Mouse (Mus musculus): ENCODE measurements at regions not wholly inside any gene's neighbourhood (a gene's known extent, or its start where the extent isn't known, plus 50 kb on each side); places are given as distances from the start of the nearest gene placed in this dataset.
A peak's percentile ranks its signal among the peaks of the same experiment; 100 is the strongest.
"Not testable (repeated sequence)": the region's sequence is repeated elsewhere in the genome, so short reads cannot be mapped to it uniquely, and the experiment has no call there.

DNA sequence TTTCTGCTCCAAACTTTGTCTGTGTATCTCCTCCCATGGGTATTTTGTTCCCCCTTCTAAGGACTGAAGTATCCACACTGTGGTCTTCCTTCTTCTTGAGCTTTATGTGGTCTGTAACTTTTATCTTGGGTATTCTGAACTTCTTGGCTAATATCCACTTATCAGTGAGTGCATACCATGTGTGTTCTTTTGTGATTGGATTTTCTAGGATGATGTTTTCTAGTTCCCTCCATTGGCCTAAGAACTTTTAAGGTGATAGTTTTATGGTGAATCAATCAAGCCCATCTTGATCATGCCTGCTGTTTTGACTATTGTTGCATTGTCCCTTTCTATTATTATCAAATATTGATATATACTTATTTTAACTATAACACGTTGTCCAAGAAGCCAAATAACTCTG is 779.4 kb upstream of the Tpm3-rs7 start:
- DNase-seq (ENCODE audit: extremely low read depth, low read depth), result not testable (repeated sequence)

DNA sequence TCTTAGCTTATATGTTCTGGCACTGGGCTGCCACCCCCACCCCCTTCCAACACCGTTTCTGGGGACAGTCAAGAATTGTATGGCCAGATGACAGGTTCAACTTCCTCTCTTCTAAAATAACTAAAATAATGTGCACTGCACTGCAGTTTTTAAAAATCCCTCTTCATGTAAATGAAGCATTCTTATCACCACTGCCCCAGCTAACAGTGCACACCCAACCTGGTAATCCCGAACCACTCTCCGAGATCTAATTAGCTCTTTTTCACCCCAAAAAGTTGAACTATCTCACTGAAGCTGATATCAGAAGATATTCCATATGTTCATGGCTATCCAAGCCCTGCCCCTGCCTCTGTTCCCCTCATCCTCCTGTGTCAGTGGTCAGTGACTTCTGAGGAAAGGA is 778.5 kb upstream of the Tpm3-rs7 start:
- DNase-seq (ENCODE audit: extremely low read depth, low read depth), result no peak

DNA sequence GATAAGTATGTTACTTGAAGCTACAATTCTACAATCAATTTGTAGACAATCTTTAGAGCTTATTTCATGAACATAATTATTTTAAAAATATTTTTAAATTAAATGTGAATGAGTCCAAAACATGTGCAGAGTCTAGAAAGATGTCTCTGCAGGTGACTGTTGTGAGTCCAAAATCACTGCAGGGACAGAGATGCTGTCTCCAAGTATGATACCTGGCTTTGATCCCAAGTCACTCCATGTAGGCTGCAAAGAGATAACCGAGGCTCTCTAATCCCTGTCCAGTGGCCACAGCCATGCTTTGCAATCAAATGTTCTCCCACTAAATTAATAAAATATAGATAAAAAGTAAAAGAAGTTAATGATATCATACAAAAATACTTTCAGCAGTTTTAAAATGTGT is 772.1 kb upstream of the Tpm3-rs7 start:
- no peak for DNase-seq (ENCODE audit: extremely low read depth, low read depth)

DNA sequence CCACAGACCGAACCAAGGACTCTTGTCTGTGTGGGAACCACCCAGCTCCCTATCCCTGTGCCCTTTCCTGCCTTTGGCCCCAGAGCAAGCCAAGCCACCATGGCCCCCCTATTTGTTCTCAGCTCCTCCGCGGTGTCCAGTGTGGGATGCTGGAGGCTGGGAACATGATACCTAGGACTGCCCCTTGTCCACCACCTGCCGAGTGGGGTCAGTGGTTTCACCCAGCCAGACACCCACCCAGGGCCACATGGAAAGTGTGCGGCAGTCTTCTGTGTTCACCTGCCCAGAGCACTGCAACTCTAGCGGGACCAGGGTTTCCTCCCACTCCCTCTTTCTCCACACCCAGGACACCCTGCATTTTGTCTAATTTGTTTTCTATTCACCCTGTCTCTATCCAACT is 765.6 kb upstream of the Tpm3-rs7 start:
- no peak for DNase-seq (ENCODE audit: extremely low read depth, low read depth)

DNA sequence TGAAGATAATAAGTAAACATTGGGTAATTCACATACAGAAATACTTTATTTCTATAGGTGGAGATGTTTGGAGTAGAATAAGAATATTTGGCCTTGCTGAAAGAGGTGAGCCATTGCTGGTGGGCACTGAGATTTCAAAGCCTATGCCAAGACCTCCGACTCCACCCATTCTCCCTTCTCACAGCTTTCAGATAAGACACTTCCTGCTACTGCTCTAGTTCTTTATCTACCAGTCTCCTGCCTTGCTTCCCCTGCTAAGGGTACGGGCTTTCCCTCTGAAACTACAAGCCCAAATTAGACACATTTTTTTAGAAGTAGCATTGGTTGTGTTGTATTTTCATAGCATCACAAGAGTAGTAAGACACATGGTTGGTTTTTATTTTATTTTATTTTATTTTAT is 752.2 kb upstream of the Tpm3-rs7 start:
- peak; percentile 5 for DNase-seq (ENCODE audit: extremely low read depth, low read depth)

DNA sequence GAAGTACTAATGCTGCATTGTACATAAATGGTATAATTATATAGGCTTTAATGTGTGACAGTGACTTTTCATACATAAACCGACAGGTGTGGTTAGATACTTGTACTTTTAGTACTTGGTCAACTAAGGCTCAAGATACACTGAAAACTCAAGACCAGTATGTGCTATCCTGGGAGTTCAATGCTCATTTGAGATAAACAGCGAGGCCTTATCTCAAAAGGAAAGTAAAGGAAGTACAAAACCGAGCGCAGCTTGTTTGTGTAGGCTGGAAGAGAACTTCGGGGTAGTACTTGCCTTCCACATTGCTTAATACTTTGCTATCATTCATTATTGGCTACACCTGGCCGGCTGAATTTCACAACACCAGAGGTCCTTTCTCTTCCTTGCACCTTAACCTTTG is 719.7 kb upstream of the Tpm3-rs7 start:
- DNase-seq (ENCODE audit: extremely low read depth, low read depth), result peak; percentile 32

DNA sequence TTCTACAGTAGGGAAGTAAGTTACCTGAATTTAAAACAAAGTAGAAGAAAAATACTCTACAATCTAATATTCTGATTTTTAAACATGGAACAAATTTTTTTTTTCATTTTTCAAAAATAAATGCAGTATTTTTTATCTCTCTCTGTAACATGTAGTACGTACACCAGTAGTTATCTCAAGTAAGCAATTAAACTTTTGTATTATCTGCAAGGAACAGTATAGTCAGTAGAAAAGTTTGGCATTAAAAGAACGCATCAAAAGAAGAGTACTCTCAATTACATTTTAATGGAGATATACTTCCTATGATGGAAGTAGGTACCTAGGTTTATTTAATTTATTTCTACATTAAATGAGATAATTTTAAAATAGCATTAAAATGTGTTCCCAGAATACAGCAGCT is 693.7 kb upstream of the Tpm3-rs7 start:
- no peak for DNase-seq (ENCODE audit: extremely low read depth, low read depth)

DNA sequence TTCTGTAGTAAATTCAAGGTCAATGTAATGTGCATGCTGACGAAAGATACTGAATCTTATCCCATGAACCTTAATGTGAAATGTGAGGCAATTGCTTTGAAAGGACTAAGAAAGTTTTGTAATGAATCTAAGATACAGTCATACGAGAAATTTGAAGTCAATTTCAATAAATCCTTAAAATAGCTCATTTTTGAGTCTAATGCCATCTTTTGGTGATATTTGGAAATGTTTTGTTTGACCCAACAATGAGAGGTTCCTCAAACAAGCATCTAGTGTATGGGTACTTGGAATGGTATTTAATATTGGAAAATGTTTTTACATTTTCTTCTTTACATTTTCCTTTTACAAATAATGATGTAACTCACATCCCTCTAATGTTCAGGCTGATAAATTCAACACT is 656.8 kb upstream of the Tpm3-rs7 start:
- DNase-seq (ENCODE audit: extremely low read depth, low read depth), result no peak

DNA sequence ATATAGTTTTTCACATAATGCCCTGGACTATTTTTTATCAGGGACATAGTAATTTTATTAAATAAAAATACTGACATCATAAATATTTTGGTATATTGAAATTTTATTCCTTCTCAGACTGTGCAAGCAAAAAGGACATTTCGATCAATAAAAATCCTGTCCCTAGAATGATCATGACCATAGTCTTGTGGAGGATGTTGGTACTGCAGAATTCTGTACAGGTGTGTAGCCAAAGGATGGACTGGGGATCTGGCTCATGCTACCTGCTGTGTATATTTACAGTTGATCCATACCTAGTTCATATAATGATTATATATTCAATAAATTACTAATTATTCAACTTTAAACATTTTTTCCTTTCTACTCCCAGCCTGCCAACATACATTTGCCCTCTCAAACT is 654.6 kb upstream of the Tpm3-rs7 start:
- no peak for DNase-seq (ENCODE audit: extremely low read depth, low read depth)

DNA sequence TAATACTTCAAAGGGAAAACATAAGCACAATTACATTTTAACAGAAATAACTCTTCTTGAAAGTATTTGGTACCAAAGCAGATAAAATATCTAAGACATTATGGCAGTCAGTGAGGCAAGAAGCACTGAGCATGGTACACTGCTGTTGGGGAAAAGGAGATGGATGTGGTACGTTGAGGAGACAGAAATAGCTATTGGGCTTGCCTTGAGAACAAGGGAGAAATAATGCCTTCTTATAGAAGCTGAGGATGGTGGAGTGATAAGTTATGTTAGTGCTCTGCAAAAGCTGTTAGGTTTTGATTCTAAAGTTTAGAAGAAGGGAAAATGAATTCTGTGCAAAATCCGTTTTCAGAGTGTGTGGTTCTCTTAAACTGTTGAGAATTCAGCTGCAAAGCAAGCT is 633.7 kb upstream of the Tpm3-rs7 start:
- DNase-seq (ENCODE audit: extremely low read depth, low read depth), result no peak

DNA sequence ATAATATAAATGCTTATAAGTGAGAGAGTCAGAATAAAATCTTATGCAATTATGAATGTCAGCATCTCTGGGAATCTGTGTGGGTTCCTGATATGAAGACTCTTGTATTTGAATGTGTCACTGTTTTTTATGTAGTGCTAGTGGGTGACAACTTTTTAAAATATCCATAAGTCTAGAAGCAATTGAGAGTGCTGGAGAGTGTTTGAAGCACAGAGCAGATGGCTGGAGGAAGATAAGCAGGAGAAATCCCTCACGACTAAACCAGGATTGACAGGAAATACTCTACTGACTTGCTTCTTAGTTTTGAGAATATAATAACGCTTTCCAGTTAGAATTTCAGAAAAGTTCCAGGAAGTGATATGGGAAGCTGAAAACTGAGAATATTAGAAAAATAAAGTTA is 628.4 kb upstream of the Tpm3-rs7 start:
- no peak for DNase-seq (ENCODE audit: extremely low read depth, low read depth)

DNA sequence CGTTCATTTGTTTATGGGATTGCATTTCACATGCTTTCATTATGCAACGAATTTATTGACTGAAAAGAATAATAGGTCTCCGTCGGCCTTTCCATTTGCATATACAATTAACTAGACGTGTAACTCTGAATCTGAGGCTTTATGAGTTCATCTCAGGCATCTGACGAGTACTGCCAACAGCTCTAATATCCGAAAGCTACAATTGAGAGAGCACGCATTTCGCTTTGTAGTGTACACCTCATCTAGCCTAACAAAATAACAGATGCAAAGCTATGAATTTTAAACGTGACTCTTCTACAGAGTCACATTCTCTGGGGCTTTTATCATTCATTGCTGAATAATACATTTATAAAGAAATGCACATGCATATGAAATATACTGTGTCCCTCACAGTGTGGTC is 594.9 kb upstream of the Tpm3-rs7 start:
- no peak for DNase-seq (ENCODE audit: extremely low read depth, low read depth)

Data from MEL-GATA-1-ER (cell line).